Mouse (Mus musculus) small intestine, adult 2 months (tissue): ENCODE measurements around the gene Syde1. TPM values are rescaled to one million over a fixed set of nuclear protein-coding genes. Genes with fewer than 3 reads are reported as not detected.

Experiments
- H3K27ac ChIP-seq: fragments of 200-500 bp; 2 replicates; pipeline ENCODE4 v1.5.1; 2012; ENCODE audit warnings: low read depth, low read length, control low read depth, inconsistent platforms; ENCODE audit not compliant: insufficient read depth
- H3K27me3 ChIP-seq: fragments of 200-500 bp; 2 replicates; pipeline ENCODE4 v1.6.1; 2012; ENCODE audit warnings: mild to moderate bottlenecking, moderate library complexity, low read length, inconsistent platforms; ENCODE audit not compliant: control insufficient read depth, insufficient read depth
- H3K36me3 ChIP-seq: fragments of 200-500 bp; 2 replicates; pipeline ENCODE4 v1.6.1; 2012; ENCODE audit warnings: mild to moderate bottlenecking, low read length, control low read depth, inconsistent platforms; ENCODE audit not compliant: control insufficient read depth, insufficient read depth
- H3K4me1 ChIP-seq: fragments of 200-500 bp; 2 replicates; pipeline ENCODE4 v1.6.1; 2012; ENCODE audit warnings: low read length, inconsistent platforms, mixed read lengths; ENCODE audit not compliant: control insufficient read depth, insufficient read depth, insufficient read length
- H3K4me3 ChIP-seq: fragments of 200-500 bp; 2 replicates; pipeline ENCODE4 v1.5.1; 2012; ENCODE audit warnings: low read depth, mild to moderate bottlenecking, control low read depth, inconsistent platforms, low read length, moderate library complexity
- CTCF ChIP-seq: fragments of 200-500 bp; IDR thresholded peaks from 2 replicates; pipeline ENCODE4 v1.5.1; 2012; ENCODE audit warnings: low read depth, mild to moderate bottlenecking, control low read depth, inconsistent platforms, low read length, moderate library complexity, mixed read lengths; ENCODE audit not compliant: insufficient replicate concordance, insufficient read length; ENCODE audit errors: extremely low read depth
- POLR2A ChIP-seq: fragments of 200-500 bp; IDR thresholded peaks from 2 replicates; pipeline ENCODE4 v1.6.1; 2012; ENCODE audit warnings: low read depth, mild to moderate bottlenecking, control low read depth, inconsistent platforms, low read length, moderate library complexity
- WGBS: fragments of 180-500 bp; shearing (Covaris S2); methylation state at CpG from one replicate; pipeline ENCODE4 v1.1.7; 2018; 5-methylcytosine and 5-hydroxymethylcytosine counted together
- polyA plus RNA-seq: library from polyadenylated mRNA; depleted of rRNA; stranded (reverse); fragments of >200 nt; gene quantifications from 2 replicates; pipeline ENCODE4 v1.2.3, GENCODE M21; 2012

Gene Syde1
- polyA plus RNA-seq, 1 experiment, result 8.6 TPM

- TF ChIP-seq POLR2A (no peak), CTCF (no peak)
- 89% methylated on average over 16 of the region's 16 CpGs for WGBS
- H3K27ac ChIP-seq, result no peak overlapping the region
- no peaks in the 10 kb centered on the region for H3K27me3 ChIP-seq
- peaks cover 9% of the 10 kb centered on the region for H3K4me1 ChIP-seq
- no peak overlapping the region for H3K4me3 ChIP-seq
- H3K36me3 ChIP-seq, result peaks cover 43% of the 10 kb centered on the region
Measured at GRCm38 (mm10) chr10:78576435-78577184, 15.2 kb downstream of the Syde1 start.

GRCm38 (mm10) chr10:78575690-78576089 is 16.1 kb downstream of the Syde1 start:
- H3K4me3 ChIP-seq, result peak overlapping the region; percentile 4; the same call in 1 of the 2 replicates
- TF ChIP-seq POLR2A (no peak), CTCF (no peak)
- H3K27ac ChIP-seq, result peak overlapping the region; percentile 100
- WGBS, result 15% methylated on average over 2 of the region's 2 CpGs
- no peaks in the 10 kb centered on the region for H3K27me3 ChIP-seq
- H3K4me1 ChIP-seq, result peaks cover 9% of the 10 kb centered on the region
- peaks cover 35% of the 10 kb centered on the region for H3K36me3 ChIP-seq

- 4% methylated on average over 13 of the region's 13 CpGs for WGBS
- Histone ChIP-seq H3K36me3 (peaks cover 30% of the 10 kb centered on the region), H3K4me1 (peaks cover 9% of the 10 kb centered on the region), H3K27ac (peak overlapping the region; percentile 100), H3K4me3 (peak overlapping the region; percentile 85), H3K27me3 (no peaks in the 10 kb centered on the region)
- 0 out of 2 replicates have a peak, but pooled peaks have one; percentile 3 for TF ChIP-seq POLR2A
- TF ChIP-seq CTCF, result peak; percentile 7; the same call in 1 of the 2 replicates
Measured at GRCm38 (mm10) chr10:78575105-78575632, 16.6 kb downstream of the Syde1 start.

GRCm38 (mm10) chr10:78574250-78575104 is 17.3 kb downstream of the Syde1 start, which contains the start of gene Ilvbl:
Gene Ilvbl (plus strand): TSS chr10:78574346.
- under 1% methylated on average over 51 of the region's 51 CpGs for WGBS
- H3K4me3 ChIP-seq, result peak within 1 kb of the TSS; percentile 85
- no peaks in the 10 kb centered on the region for H3K27me3 ChIP-seq
- peak; percentile 31; the same call in 1 of the 2 replicates for TF ChIP-seq POLR2A
- no peak for TF ChIP-seq CTCF
- peaks cover 9% of the 10 kb centered on the region for H3K4me1 ChIP-seq
- H3K36me3 ChIP-seq, result peaks cover 25% of the 10 kb centered on the region
- peak within 1 kb of the TSS; percentile 100 for H3K27ac ChIP-seq

- H3K4me1 ChIP-seq, result peaks cover 9% of the 10 kb centered on the region
- WGBS, result 71% methylated on average over 3 of the region's 3 CpGs
- H3K36me3 ChIP-seq, result peaks cover 13% of the 10 kb centered on the region
- TF ChIP-seq POLR2A (no peak), CTCF (no peak)
- no peaks in the 10 kb centered on the region for H3K27me3 ChIP-seq
- H3K4me3 ChIP-seq, result no peak overlapping the region
- H3K27ac ChIP-seq, result no peak overlapping the region
Measured at GRCm38 (mm10) chr10:78573226-78573625, 18.5 kb downstream of the Syde1 start.

GRCm38 (mm10) chr10:78570897-78571296 is 20.9 kb downstream of the Syde1 start:
- Histone ChIP-seq H3K27ac (no peak overlapping the region), H3K36me3 (no peaks in the 10 kb centered on the region), H3K4me3 (no peak overlapping the region), H3K27me3 (no peaks in the 10 kb centered on the region), H3K4me1 (0 out of 2 replicates have a peak, but pooled peaks cover 2% of the 10 kb centered on the region)
- no peak for TF ChIP-seq POLR2A
- WGBS, result 74% methylated on average over 2 of the region's 2 CpGs

GRCm38 (mm10) chr10:78570416-78570815 is 21.3 kb downstream of the Syde1 start:
- 43% methylated on average over 6 of the region's 6 CpGs for WGBS
- Histone ChIP-seq H3K27me3 (no peaks in the 10 kb centered on the region), H3K4me3 (no peak overlapping the region), H3K27ac (no peak overlapping the region), H3K36me3 (no peaks in the 10 kb centered on the region), H3K4me1 (0 out of 2 replicates have a peak, but pooled peaks cover 2% of the 10 kb centered on the region)
- TF ChIP-seq POLR2A (no peak), CTCF (no peak)
